Mouse (Mus musculus) heart, embryonic 11.5 days (tissue): ENCODE data around the gene Cltc. TPM values are rescaled to one million over a fixed set of nuclear protein-coding genes. Genes with fewer than 3 reads are reported as not detected.
A peak's percentile ranks its signal among the peaks of the same experiment; 100 is the strongest.

ENCODE experiments used
- ATAC-seq: fragments of 200-750 bp; cut with Nextera tagmentation; replicated peaks from 2 replicates; pipeline ENCODE4 v1.8.0; 2017; ENCODE audit warnings: moderate library complexity; ENCODE audit not compliant: insufficient number of reproducible peaks, low FRiP score, low TSS enrichment
- H3K27ac ChIP-seq: fragments of 300-500 bp; sonication (generic); 2 replicates; pipeline ENCODE4 v1.5.1; 2014; ENCODE audit warnings: mild to moderate bottlenecking, low read depth, low read length
- H3K27me3 ChIP-seq: fragments of 300-500 bp; sonication (generic); 2 replicates; pipeline ENCODE4 v1.6.1; 2014; ENCODE audit warnings: mild to moderate bottlenecking, low read length, mixed read lengths; ENCODE audit not compliant: control insufficient read depth, insufficient read depth
- H3K36me3 ChIP-seq: fragments of 300-500 bp; sonication (generic); 2 replicates; pipeline ENCODE4 v1.6.1; 2014; ENCODE audit warnings: mild to moderate bottlenecking, low read length, moderate library complexity, mixed read lengths; ENCODE audit not compliant: control insufficient read depth, insufficient read depth
- H3K4me1 ChIP-seq: fragments of 300-500 bp; sonication (generic); 2 replicates; pipeline ENCODE4 v1.6.1; 2014; ENCODE audit warnings: low read length; ENCODE audit not compliant: control insufficient read depth, insufficient read depth
- H3K4me2 ChIP-seq: fragments of 300-500 bp; sonication (generic); 2 replicates; pipeline ENCODE4 v1.6.1; 2014; ENCODE audit warnings: mild to moderate bottlenecking, moderate library complexity
- H3K4me3 ChIP-seq: fragments of 300-500 bp; sonication (generic); 2 replicates; pipeline ENCODE4 v1.5.1; 2014; ENCODE audit warnings: low read depth, low read length
- H3K9ac ChIP-seq: fragments of 300-500 bp; sonication (generic); 2 replicates; pipeline ENCODE4 v1.6.1; 2014; ENCODE audit warnings: mild to moderate bottlenecking, low read depth, low read length, moderate library complexity
- H3K9me3 ChIP-seq: fragments of 300-500 bp; sonication (generic); replicated peaks from 2 replicates; pipeline ENCODE4 v1.6.1; 2016; ENCODE audit warnings: low read length; ENCODE audit not compliant: control insufficient read depth
- WGBS: fragments of 180-500 bp; shearing (Covaris S2); extraction: QIAGEN DNeasy Blood & Tissue Kit; methylation state at CpG from one replicate; pipeline ENCODE4 v1.1.7; 2014; ENCODE audit not compliant: insufficient replicate concordance; 5-methylcytosine and 5-hydroxymethylcytosine counted together
- polyA plus RNA-seq: library from polyadenylated mRNA; unstranded; fragments of >200 nt; fragmentation: Nextera tagmentation; extraction: Ambion mirVana; gene quantifications from 2 replicates; pipeline ENCODE4 v1.2.1, GENCODE M21; 2014

The Cltc gene
- polyA plus RNA-seq, 1 experiment from 2014 or later, result 186 TPM

DNA sequence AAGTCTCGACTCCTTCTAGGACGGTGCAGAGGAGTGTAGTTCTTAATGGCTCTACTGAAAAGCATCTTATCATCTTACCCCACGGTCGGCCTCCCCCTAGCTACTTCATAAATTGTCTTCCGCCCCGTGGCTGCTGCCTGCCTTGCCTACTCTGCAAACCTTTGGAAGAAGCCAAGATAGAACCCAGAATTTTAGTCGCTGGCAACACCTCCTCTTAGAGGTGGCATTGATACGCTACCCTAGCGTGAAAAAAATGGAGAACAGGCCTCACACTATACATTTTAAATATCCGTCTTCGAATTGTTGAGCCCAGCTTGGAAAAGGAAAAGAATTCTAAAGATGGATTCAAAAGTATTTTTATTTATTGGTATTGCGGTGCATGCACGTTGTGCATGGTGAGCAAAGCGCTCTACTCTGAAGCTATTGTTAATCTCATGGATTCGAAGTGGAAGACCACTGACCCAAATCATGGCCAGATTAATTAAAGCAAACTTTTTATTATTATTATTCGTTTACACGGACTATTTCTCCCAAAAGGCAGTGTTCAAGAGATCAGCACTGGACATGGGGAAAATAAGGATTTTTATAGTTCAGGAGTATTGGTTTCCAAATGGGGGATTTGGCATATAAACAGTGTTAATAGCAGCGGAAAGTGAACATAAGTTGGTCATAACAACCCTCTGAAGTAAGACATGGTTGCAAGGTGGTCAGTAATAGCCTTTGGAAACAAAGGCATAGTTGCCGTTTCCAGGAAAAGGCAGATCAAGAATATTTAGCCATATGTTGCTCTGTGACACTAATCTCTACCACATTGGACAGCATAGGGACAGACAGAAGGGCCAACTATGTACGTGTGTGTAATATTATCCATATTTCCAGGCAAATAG lies 73.0 kb downstream of the Cltc start:
- Histone ChIP-seq H3K36me3 (no peaks in the 10 kb centered on the region), H3K27ac (peak overlapping the region; percentile 90), H3K4me2 (peak overlapping the region; percentile 66), H3K27me3 (no peaks in the 10 kb centered on the region), H3K9ac (peak overlapping the region; percentile 87), H3K9me3 (no peaks in the 10 kb centered on the region), H3K4me1 (peaks cover 16% of the 10 kb centered on the region), H3K4me3 (peak overlapping the region; percentile 78)
- 8% methylated on average over 20 of the region's 20 CpGs for WGBS
- ATAC-seq, result 0 out of 2 replicates have a peak, but pooled peaks have one; percentile 16

- H3K9ac ChIP-seq, result peak within 1 kb of the TSS; percentile 87
- peak within 1 kb of the TSS; percentile 66 for H3K4me2 ChIP-seq
- H3K27ac ChIP-seq, result peak within 1 kb of the TSS; percentile 90
- H3K9me3 ChIP-seq, result no peaks in the 10 kb centered on the region
- no peaks in the 10 kb centered on the region for H3K36me3 ChIP-seq
- H3K27me3 ChIP-seq, result no peaks in the 10 kb centered on the region
- peak; percentile 84 for ATAC-seq
- under 1% methylated on average over 56 of the region's 56 CpGs for WGBS
- H3K4me3 ChIP-seq, result peak within 1 kb of the TSS; percentile 78
- H3K4me1 ChIP-seq, result peaks cover 20% of the 10 kb centered on the region
Observed at GRCm38 (mm10) chr11:86683395-86684125, 73.8 kb downstream of the Cltc start, which contains the start of the genes Vmp1 and Ptrh2. Gene Vmp1 (minus strand): TSS chr11:86683836. Gene Ptrh2 (plus strand): TSS chr11:86683985.

DNA sequence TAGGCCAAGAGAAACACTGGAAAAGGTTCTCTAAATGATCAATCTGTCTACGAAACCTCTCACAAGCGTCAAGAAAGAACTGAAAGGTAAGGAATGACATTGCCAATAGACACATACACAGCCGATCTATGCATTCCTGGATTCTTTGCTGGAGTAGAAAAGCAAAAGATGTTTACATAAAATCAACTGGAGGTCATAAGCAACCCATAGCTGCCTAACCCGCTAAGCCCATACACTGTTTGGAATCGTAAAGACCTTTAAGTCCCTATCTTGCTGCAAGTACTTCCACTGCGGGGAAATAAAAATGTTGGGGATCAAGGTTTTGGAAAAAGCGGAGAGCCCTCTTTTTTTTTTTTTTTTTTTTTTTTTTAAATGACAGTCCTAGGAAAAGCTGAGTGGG lies 74.5 kb downstream of the Cltc start:
- Histone ChIP-seq H3K36me3 (no peaks in the 10 kb centered on the region), H3K9me3 (no peaks in the 10 kb centered on the region), H3K4me3 (peak overlapping the region; percentile 78), H3K27ac (no peak overlapping the region), H3K27me3 (no peaks in the 10 kb centered on the region), H3K4me2 (peak overlapping the region; percentile 66), H3K9ac (peak overlapping the region; percentile 87), H3K4me1 (peaks cover 20% of the 10 kb centered on the region)
- 35% methylated on average over 7 of the region's 7 CpGs for WGBS
- no peak for ATAC-seq

DNA sequence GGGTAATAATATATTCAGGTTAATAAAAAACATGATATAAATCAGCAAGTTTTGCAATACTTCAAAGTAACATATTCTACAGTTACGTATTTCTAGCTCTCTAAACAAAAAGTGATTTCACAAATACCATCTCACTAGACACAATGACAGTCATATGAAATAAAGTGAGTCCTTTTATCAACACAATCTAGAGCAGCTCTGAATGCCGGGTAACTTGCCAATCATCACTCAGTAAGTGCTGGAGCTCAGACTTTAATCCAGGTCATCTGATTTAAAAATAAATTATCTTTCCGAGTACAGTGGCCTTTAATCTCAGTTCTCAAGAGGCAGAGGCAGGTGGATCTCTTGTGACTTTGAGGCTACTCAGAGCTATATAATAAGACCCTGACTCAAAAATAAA lies 75.9 kb downstream of the Cltc start:
- Histone ChIP-seq H3K36me3 (no peaks in the 10 kb centered on the region), H3K9me3 (no peaks in the 10 kb centered on the region), H3K27ac (no peak overlapping the region), H3K4me3 (no peak overlapping the region), H3K4me1 (peaks cover 20% of the 10 kb centered on the region), H3K4me2 (no peak overlapping the region), H3K9ac (no peak overlapping the region), H3K27me3 (no peaks in the 10 kb centered on the region)
- no peak for ATAC-seq
- 82% methylated on average over 3 of the region's 3 CpGs for WGBS

DNA sequence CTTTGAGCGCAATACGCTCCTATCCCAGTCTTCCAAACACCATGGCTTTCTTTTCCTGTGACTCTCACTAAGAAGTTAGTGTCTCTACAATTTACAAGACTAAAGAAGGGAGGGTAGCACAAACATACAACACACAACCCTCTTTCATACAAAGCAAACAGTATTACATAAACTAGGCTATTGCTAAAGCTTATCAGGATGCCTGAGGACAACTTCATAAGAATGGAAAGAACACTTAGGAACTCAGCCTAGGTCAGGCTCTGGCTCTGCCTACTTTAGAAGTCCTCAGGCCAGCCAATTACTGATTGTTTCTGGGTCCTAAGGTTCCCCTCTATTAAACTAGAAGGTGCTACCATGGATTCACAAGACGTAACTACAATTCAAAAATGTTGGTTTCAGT lies 76.6 kb downstream of the Cltc start:
- Histone ChIP-seq H3K4me3 (no peak overlapping the region), H3K27me3 (no peaks in the 10 kb centered on the region), H3K4me2 (no peak overlapping the region), H3K36me3 (no peaks in the 10 kb centered on the region), H3K9ac (no peak overlapping the region), H3K4me1 (peaks cover 20% of the 10 kb centered on the region), H3K27ac (no peak overlapping the region), H3K9me3 (no peaks in the 10 kb centered on the region)
- 97% methylated on average over 3 of the region's 3 CpGs for WGBS
- ATAC-seq, result no peak

- H3K36me3 ChIP-seq, result no peaks in the 10 kb centered on the region
- H3K9ac ChIP-seq, result no peak overlapping the region
- ATAC-seq, result no peak
- 69% methylated on average over 5 of the region's 5 CpGs for WGBS
- no peak overlapping the region for H3K4me3 ChIP-seq
- H3K27ac ChIP-seq, result no peak overlapping the region
- H3K27me3 ChIP-seq, result no peaks in the 10 kb centered on the region
- no peaks in the 10 kb centered on the region for H3K9me3 ChIP-seq
- no peak overlapping the region for H3K4me2 ChIP-seq
- H3K4me1 ChIP-seq, result peaks cover 13% of the 10 kb centered on the region
Observed at GRCm38 (mm10) chr11:86678957-86679356, 78.4 kb downstream of the Cltc start.

DNA sequence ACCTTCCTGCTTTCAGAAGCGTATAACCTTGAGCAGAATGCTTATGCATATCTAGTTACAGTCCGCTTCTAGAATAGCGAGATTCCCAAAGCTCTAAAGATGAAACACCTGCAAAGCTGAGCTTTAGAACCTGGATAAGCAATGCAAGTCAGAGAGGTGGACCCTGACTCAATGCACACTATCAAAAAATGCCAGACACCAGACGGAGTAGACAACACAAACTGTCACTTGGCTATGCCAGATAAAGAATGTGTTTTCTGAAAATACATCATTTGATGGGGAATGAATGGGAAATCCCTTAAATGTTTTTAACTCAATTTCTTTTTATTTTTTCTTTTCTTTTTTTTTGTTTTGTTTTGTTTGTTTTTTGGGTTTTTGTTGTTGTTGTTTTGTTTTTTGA lies 81.8 kb downstream of the Cltc start:
- 87% methylated on average over 4 of the region's 4 CpGs for WGBS
- ATAC-seq, result no peak
- Histone ChIP-seq H3K27ac (no peak overlapping the region), H3K9me3 (no peaks in the 10 kb centered on the region), H3K4me1 (peaks cover 12% of the 10 kb centered on the region), H3K27me3 (no peaks in the 10 kb centered on the region), H3K4me3 (no peak overlapping the region), H3K36me3 (no peaks in the 10 kb centered on the region), H3K4me2 (no peak overlapping the region), H3K9ac (no peak overlapping the region)

GRCm38 (mm10) chr11:86672772-86673171 lies 84.6 kb downstream of the Cltc start:
- no peak for ATAC-seq
- 66% methylated on average over 3 of the region's 3 CpGs for WGBS

More at GRCm38 (mm10) chr11:86672772-86673171, 84.6 kb downstream of the Cltc start:
- Histone ChIP-seq H3K4me3 (no peak overlapping the region), H3K4me1 (peaks cover 9% of the 10 kb centered on the region), H3K9me3 (no peaks in the 10 kb centered on the region), H3K9ac (no peak overlapping the region), H3K27ac (no peak overlapping the region), H3K27me3 (no peaks in the 10 kb centered on the region), H3K4me2 (no peak overlapping the region), H3K36me3 (no peaks in the 10 kb centered on the region)
